Mouse (Mus musculus): Measurements from ENCODE around the gene Chka.

Chka gene

DNA sequence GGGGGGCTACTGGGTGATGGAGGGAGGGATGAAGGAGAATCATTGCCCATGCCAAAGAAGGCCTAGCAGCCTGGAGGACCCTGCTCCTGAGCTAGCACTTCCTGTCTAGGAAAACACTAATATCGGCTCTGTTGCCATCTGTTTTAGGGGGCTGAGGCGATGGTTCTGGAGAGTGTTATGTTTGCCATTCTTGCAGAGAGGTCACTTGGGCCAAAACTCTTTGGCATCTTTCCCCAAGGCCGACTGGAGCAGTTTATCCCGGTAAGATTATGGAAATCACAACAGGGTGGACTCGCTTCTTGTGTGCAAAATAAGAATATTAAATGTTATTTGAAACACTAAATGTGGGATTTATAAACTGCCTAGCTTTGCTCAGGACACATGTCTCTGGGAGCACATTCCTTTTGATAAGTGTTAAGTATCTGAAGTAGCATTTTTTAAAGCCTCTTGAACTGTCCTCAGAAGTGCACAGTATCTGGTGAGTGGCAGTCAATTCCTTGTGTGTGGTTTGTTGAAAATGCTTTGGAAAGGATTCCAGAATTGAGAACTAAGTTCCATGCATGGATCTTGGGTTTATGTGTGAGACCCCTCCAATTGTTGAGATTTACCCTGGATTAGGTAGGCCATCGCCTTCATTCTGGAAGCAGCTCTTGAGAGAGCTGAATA, 32.9 kb downstream of the Chka start:
- no peak for DNase-seq (ENCODE audit: low read depth, low spot score)

DNA sequence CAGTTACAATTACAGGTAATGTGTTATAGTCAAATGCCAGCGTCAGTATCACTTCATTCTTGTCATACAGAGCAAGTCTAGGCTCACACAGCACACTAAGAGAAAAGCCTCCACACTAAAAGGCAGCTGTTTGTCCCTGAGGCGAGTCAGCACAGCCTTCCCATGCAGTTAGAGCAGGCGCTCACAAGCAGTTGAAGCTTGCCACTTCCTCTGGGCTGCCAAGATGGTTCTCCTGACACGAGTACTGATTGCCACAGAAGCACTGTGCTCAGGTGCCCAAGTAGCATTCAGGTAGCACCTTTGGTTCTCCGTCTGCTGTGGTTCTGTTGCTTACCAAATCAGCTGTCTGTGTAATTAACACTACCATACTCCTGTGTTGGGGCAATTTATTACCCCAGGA, 37.5 kb downstream of the Chka start:
- no peak for DNase-seq (ENCODE audit: low read depth, low spot score)

DNA sequence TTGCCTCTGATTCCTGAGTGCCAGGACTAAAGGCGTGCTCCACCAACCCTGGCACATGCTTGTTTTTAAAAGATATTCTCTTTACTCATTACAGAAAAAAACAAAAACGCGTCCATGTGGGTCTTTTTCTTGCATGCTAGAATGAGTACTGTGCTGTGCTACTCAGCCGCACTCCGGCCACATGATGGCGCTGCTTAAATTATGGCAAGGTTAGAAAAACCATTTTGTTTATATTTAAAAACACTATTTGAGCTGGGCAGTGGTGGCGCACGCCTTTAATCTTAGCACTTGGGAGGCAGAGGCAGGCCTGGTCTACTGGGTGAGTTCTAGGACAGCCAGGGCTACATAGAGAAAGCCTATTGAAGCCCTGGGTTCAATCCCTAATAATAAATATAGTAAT, 38.6 kb downstream of the Chka start:
- DNase-seq (ENCODE audit: low read depth, low spot score), result peak; percentile 48

DNA sequence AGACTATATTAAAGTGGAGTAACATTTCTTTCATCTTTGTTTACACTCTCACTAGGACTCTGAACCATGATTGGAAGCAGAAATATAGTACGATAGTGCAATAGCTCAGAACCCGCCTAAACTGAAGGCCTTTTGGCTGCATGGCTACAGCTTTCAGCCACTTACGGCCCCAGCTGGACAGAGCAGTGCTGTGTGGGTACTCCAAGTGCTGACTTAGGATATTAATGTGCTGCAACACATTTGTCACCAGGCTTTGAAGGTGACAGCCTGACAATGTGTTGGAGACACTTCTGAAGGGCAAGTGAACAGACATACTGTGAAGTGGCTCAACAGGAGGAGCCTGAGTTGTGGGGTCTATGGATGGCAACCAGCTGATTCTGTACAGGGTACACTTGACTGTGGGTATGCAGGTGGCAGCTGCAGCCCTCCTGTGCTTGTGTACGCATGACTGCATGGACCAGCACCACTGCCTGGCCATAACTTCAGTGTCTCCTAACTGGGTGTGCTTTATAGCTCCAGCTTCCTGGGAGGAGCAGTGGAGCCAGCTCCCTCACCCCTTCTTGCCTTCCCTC, 42.1 kb downstream of the Chka start:
- DNase-seq (ENCODE audit: low read depth, low spot score), result no peak

DNA sequence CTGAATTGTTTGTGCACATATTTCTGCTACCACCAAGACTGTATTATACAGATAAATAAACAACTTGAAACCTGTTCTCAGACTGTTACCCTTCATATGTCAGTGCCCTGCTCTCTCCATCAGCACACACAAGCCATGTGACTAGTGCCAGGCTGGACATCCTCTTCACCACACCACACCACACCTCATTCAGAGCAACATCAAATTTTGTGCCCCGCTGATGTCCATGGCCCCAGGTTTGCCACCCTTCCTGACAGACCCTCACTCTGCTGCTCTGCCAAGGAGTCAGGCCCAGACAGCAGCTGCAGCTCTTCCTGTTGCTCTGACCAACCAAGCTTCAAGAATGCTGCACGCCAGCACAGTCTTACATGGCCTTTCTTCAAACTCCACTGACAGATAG, 42.7 kb downstream of the Chka start:
- no peak for DNase-seq (ENCODE audit: low read depth, low spot score)

DNA sequence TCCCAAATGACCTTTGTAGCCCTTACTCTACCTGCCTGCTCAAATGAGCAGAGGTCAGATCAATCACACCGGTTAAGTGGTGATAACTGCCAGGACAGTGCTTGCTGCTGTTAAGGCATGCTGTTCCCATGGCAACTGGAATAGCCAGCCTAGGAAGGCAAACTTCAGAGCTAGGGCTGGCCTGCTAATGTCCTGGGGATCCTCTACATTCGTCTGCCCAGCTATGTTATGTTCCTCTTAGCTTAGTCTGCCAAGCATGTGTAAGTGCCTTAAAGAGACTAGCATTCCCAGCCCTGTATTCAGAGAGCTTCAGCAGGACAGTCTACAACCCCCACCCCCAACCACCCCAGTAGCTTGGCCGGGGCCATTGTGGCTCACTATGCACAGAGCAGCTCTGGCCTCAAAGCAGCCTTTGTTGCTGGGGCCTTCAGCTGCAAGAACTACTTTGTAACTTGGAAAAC, 43.6 kb downstream of the Chka start:
- no peak for DNase-seq (ENCODE audit: low read depth, low spot score)

DNA sequence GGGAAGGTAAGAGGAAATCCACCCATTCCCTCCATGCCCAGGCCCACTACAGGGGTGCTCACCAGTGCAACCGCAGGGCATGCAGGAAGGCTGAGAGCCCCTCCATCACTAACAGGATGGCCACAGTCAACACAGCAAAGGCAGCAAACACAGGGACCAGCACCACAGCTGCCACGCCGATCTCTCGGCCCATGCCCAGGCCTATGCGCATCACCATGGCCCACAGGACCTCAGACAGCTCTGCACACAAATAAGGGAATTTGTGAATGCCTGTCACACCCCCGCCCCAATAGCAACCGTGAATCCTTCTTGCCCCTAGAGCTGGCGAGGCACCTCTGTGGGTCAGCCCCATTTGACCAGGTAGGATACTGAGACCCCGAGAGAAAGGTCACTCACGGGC, 44.6 kb downstream of the Chka start:
- DNase-seq (ENCODE audit: low read depth, low spot score), result no peak

DNA sequence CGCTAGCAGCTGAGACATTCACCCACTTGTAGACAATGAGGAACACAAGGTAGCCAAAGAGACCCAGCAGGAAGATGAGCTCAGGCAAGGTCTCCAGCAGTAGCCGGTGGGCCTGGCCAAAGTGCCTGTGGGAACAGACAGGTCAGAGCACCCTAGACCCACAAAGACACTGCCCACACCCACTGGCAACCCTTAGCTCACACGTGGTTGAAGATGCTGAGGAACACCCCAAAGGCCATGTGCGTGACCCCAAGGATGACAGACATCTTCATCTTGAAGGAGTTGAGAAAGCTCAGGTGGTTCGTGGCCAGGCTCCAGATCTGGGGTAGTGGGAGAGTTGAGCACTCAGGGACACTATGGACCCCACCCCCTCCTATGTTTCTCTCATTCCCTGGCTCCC, 46.0 kb downstream of the Chka start:
- no peak for DNase-seq (ENCODE audit: low read depth, low spot score)

DNA sequence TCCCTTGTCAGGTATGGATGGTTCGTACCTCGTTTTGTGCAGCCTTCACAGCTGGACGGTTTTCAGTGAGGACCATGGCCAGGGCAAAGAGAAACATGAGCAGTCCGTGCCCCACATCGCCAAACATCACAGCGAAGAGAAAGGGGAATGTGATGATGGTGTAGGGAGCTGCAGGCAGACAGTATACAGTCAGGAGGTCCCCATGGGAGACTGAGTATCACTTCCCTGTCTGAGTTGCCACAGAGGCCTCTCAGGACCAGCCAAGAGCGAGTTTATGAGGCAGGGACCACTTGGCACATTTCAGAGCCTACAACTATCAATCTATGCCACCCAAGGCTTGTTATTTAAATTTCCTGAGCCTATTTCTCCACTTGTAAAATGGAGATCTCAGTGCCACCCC, 47.4 kb downstream of the Chka start:
- DNase-seq (ENCODE audit: low read depth, low spot score), result peak; percentile 73

DNA sequence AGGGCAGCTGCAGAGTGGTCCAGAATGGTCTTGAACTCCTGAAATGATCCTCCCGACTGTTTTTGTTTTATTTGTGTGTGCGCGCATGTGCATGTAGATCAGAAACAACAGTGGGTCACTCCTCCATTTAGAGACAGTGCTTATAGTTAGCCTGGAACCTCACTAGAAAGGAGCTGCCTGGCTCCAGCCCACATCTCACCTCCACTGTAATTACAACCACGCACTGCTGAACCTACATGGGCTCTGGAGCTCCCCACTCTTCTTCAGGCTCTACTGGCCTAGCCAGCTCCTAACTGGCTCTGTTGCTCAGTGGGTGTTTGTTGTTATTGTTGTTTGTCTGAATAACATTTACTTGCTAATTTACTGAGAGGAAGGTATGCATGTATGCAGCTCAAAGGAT, 48.0 kb downstream of the Chka start:
- DNase-seq (ENCODE audit: low read depth, low spot score), result no peak

DNA sequence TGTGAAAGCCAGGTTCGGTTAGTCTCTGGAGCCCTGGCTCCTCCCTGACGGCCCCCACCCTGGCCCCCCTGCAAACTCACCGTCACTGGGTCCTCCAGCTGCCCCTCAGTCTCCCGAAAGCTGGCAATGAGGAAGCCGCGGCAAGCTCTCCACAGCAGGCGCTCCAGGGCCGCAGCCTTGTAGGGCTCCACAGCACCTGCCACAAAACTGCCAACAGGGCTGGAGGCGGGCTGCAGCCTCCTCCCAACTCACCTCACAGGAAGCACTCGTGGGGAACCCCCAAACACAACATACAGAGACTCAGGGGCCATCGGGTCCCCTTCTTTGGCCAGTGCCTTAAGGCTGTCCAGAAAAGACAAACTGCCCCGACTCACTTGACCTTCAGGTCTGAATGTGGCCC, 51.4 kb downstream of the Chka start:
- no peak for DNase-seq (ENCODE audit: low read depth, low spot score)

DNA sequence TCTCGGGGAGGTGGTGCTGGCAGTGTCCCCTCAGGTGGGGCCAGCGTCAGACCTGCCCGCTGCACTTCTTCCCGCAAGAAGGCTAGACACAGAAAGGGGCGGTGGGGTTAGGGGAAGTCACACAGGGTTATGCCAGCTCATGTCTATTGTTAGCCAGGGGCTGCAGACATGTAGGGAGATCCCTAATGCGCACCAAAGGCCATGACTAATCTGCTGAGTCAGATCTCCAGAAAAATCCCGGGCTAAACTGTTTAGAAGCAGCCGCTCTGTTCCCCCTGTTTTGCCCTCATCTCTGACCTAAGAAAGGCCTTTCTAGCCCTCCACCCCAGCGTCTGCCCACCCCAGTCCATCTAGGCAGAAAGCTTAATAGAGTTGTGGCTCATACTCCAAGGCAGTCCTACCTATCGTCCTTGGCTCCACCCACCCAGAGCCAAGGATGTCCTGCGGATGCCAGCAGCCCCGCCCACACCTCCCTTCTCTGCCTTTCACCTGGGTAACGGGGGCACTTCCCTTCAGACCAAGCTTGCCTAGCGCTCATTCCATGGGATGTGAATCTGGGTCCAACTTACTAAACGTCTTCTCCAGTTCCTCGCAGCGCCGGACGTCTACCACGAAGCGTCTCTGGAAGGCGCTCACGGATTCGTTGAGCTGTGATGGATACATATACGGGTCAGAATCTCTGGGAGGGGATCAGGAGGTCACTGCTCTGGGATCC, 52.2 kb downstream of the Chka start:
- DNase-seq (ENCODE audit: low read depth, low spot score), result no peak

DNA sequence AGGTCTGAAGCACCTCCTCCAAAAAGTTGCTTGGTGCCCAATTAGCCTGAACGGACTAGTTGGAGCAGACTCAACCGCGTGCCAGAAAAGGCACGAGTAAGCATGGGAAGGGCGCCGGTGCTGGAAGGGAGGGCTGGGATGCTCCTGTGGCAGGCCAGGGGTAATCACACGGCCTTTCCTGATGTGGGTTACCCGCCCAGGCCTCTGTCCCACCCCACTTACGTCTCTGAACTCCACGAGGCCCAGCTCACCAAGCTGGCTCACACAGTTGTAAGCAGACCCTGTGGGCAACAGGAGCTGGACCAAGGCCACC, 52.7 kb downstream of the Chka start:
- DNase-seq (ENCODE audit: low read depth, low spot score), result no peak

DNA sequence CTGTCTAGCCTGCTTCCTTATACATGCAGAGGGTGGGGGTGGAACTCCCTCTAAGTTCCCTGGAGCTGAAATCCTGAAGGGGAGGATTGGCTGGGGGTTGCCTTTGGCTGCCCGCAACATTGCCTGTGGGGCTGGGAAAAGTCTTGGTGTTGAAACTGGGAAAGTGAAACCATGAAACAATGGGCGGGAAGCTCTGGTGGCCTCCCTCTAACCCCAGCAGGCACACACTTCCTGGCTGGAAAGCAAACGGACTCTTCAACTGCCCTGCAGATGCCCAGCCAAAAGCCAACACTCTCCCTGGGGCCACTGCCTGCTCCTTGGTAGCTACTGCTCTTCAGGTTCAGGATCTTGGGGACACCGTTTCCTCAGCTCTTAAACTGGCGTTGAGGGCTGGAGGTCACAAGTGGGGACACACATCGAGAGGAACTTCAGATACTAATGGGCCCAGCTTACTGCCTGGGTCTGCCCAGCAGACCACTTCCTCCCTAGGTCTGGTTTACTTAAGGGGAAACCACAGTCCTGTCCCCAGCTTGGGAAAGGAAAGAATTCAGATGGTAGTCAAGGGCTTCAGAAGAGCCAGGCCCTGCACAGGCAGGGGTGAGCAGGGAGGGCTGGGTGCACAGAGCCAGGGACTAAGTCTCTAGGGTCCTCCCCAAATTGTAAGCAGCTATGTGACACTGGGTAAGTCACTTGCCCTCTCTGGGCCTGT, 53.8 kb downstream of the Chka start:
- DNase-seq (ENCODE audit: low read depth, low spot score), result peak; percentile 52

DNA sequence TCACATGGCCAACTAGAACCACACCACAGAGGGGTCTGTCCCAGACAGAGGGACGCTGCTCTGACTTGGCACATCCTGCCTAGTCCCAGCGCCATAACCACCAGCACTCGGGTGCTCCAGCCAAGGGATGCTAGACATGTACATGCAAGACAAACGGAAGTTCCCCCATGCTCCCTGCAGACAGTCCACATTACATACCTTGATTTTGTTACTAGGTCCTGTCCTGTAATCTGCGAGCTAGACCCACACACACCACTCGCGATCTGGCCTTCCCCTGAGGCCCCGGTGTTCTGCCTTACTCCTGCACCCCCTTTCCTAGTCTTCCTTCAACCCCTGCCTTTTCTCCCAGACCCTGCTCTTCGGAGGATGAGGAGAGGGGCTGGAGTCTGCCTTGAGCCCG, 54.8 kb downstream of the Chka start:
- DNase-seq (ENCODE audit: low read depth, low spot score), result peak; percentile 58

DNA sequence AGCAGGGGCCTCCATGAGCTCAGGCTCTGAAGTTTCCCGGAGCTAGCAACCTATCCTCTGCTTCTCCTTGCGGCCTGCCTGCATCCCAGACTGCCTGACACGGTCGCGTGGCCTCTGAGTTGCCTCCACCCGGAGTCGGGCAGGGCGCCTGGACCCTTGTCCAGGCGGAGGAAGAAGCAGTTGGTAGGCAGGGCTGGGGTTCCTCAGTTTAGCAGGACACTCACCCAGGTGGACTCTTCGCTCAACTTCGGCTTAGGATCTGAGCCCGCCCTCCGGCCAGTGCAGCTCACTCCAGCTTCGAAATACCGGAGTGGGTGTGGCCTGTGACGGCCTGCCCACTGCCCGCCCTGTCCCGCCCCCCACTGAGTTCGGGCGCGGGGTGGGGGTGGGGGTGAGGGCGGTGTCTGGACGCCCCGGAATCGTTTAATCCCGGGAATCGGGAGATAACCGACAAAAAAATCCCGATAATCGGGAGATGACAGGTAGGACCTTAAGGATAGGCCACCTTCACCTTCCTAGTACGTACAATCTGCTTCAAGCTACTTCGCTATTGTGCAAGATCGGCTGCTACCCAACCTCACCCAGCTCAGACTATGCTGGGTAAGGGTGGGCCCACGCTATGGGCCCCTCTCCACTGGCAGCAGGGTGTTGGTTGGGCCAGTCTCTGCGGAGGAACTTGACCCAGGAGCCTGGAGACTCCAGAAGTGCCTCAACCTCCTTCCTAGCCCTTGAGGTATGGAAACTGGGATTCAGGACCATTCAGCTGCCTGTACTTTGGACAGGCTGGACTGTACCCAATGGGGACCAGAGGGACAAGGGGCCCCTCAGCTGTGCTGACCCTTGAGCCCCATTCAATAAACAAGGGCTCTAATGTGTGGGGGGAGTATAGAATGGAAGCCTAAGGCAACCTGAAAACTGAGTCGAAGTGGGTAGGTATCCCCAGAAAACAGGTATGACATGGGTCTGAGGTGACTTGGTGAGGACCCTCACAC, 55.5 kb downstream of the Chka start, which contains the start of gene Tcirg1:
Gene Tcirg1 (minus strand): TSS at position 339 of the 992 bp plus-strand sequence.
- DNase-seq (ENCODE audit: low read depth, low spot score), result peak; percentile 89

DNA sequence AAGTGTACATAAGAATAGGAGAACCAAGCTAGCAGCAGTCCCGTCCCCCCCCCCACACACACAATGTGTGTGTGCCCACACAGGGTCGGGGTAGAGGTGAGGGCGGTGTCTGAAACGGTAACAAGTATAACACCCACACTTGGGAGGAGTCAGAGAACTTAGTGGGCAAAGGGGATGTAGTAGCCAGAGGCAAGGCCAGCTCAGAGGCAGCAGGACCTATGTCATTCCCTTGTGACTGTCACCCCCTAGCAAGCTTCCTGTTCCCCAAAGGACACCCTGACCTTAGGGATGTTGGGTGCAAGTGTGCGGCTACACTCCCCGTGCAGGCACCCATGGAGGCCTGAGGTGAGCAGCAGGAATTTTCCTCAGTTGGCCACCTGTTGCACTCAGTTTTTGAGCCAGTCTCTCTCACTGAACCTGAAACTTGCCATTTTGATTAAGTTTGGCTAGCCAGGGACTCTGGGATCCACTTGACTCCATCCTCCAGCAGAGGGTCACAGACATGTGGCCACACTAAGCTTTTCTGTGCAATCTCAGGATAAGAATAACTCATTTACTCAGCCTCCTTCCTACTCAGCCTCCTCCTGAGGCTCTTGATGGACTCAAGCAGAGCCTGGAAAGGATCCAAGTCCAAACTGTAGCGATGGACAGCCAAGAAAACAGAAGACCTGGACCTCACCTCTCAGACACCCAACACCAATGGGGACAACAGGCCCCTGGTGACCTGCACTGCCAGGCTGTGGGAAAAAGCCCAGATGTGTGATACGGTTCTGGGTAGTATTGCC, 56.5 kb downstream of the Chka start:
- no peak for DNase-seq (ENCODE audit: low read depth, low spot score)

DNA sequence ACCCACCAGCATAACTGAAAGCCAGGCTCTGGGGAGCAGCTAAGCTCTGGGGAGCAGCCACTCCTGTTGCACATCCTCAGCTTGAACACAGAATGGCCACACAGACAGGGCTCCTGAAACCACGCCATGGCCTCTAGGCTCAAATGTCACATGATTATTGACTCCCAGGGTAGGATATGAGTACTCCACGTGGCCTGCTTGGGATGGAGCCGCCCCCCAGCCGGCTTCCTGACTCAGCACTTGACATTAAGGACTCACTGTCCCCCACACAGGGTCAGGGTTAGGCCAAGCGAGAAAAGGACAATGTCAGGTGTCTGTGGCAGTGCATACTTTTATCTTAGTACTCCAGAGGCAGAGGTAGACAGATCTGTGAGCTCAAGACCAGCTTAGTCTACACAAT, 58.6 kb downstream of the Chka start:
- no peak for DNase-seq (ENCODE audit: low read depth, low spot score)

DNA sequence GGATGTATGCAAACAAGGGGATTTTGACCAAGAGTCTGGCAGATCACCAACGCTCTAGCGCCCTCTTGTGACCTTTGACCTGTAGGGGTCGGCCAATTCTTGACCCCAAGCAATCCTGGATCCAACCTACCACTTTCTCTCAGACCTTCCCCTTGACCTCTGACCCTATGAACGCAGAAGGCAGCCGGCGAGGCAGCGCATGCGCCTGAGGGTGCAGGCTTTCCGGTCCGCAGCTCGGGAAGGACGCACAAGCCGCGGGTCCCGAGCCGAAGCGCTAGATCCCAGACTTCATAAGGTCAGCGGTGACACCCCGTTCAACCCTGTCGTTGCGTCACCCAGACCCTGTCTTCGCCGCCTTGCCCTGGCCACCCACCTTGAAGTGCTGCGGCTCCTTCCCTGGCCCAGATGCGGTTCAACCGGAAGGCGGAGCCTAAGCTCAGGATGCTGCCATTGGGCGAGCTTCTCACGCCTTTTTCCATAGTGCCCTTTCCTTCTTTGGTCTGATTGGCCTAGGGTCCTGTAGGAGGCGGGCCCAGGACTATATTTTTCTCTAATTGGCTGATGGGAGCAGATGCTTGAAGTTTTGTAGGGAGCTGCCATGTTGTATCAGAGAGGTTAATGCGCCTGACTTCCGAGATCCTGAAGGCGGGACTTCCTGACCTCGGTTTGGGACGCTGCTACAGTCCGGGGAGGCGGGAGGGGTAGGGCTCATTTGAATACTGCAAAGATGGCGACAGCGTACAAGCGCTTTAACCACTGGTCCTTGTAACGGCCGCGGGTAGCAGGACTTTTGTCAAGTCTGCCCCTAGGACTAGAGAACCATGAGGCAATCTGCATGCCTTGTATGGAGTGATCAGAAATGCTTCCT, 61.0 kb downstream of the Chka start, which contains the start of gene Ndufs8:
Gene Ndufs8 (minus strand): TSS at position 438 of the 868 bp plus-strand sequence.
- peak; percentile 97 for DNase-seq (ENCODE audit: low read depth, low spot score)

All from A20 (cell line).